Mouse (Mus musculus): ENCODE measurements around the gene Cybc1. TPM values are rescaled to one million over a fixed set of nuclear protein-coding genes. Genes with fewer than 3 reads are reported as not detected.

Cybc1 gene
- polyA plus RNA-seq, 1 experiment from 2014 or later, result 36.9 TPM

DNA sequence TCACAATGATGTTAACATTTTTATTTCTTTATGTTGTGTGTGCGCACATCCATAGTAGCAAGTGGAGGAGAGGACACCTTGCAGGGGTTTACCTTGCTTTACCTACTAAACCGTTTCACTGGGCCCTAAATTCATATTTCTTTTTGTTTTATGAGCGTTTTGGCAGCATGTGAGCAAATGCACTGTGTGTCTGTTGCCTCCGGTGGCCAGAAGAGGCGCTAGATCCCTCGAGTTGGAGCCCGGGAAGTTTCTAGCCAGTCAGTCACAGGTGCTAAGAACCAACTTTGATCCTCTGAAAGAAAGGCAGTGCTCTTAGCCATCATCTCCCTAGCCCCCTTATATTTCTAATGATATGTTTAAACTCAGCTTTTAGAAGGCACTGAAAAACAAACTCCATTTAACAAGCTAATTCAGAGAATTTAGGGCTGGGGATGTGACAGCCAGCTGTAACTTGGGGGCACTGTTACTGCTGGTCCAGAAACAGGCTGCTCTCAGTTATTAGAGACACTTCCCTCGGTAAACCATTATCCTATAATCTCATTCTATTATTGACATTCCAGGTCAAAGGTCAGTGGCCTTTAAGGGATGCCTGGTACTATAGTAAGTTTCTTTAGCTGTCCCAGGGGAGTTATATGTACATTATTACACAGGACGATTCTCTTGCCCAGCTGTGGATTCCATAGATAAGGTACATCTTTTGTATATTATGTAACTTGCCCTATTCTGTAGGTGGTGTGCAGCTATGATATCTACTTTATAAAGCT is 6.5 kb upstream of the Cybc1 start:
- Histone ChIP-seq H3K4me3 (0 out of 2 replicates have a peak overlapping the region, but pooled peaks have one; percentile 84), H3K27ac (replicated peaks) (peak overlapping the region; percentile 99), H3K4me2 (peak overlapping the region; percentile 56), H3K4me1 (replicated peaks) (peaks cover 34% of the 10 kb centered on the region), H3K9ac (no peak overlapping the region), H3K27me3 (no peaks in the 10 kb centered on the region), H3K36me3 (peaks cover 19% of the 10 kb centered on the region), H3K9me3 (no peaks in the 10 kb centered on the region)
- ATAC-seq (ENCODE audit: low read depth), result no peak
- 27% methylated on average over 9 of the region's 9 CpGs for WGBS

DNA sequence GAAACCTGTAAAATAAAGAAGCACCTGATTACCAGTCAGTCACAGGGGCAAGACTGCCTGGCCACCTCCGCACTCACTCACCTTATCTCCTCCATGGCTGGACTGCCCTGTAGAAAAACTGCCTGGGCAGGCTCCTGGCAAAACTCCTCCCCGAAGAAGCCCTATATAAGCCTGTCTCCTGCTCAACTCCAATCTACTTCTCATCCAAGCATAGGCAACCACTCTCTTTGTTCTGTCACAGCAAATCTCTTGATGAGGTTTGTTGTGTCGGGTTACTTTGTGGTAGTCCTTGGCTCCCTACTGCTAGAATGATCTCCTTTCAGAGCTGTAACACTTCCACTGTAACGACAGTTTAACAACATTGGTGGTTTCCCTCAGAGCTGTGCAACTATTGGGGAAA is 3.6 kb upstream of the Cybc1 start:
- Histone ChIP-seq H3K9ac (no peak overlapping the region), H3K36me3 (no peaks in the 10 kb centered on the region), H3K4me3 (no peak overlapping the region), H3K4me2 (no peak overlapping the region), H3K27me3 (no peaks in the 10 kb centered on the region), H3K27ac (replicated peaks) (no peak overlapping the region), H3K4me1 (replicated peaks) (peaks cover 27% of the 10 kb centered on the region), H3K9me3 (no peaks in the 10 kb centered on the region)
- ATAC-seq (ENCODE audit: low read depth), result no peak
- WGBS, result 30% methylated on average over 4 of the region's 4 CpGs

DNA sequence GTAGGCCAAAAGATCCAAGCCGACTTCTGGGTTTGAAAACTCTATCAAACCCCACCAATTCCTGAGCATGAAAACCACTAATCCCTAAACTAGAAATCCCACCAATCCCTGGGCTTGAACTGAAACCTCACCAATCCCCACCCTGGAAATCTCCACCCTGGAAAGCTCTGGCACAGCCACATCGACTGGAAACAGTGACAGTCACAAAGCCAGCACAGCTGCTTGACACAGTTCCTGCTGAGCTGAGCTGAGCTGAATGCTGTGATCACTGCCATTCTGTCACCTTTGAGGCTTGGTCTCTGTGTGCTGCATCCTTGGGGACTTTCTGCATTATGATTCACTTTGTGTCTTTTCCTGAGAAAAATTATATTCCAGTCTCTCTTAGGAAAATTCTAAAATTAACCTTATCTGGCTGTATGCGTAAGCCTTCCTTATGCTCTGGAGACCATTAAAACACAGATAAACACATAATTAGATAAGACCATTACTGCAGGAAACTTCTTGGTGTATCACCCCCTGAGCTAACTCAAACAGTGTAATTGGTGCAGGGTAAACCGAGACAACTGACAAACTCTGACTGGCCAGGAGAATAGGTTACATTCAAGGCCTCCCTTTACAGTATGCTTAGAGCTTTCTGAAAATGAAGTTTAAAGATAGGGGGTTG is 2.6 kb upstream of the Cybc1 start:
- Histone ChIP-seq H3K4me3 (no peak overlapping the region), H3K9ac (no peak overlapping the region), H3K36me3 (peaks cover 5% of the 10 kb centered on the region), H3K27ac (replicated peaks) (no peak overlapping the region), H3K9me3 (no peaks in the 10 kb centered on the region), H3K27me3 (no peaks in the 10 kb centered on the region), H3K4me1 (replicated peaks) (peaks cover 37% of the 10 kb centered on the region), H3K4me2 (no peak overlapping the region)
- 59% methylated on average over 4 of the region's 4 CpGs for WGBS
- ATAC-seq (ENCODE audit: low read depth), result no peak

DNA sequence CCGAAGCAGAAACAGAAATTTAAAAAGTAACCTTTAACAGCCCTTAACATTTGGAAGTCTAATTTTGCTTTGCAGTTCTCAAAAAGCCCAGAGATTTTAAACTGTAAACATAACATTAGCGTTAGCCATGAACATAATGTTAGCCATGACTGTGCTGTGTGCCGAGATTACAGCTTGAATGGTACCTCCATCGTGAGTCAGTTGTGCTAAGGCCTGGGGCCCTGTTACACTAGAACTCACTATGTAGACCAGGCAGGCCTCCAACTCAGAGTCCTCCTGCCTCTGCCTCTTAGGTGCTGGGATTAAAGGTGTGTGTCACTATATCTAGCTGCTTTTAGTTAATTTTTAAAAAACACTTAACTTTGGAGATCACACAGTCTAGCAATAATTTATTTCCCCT is 2.1 kb upstream of the Cybc1 start:
- H3K36me3 ChIP-seq, result peaks cover 11% of the 10 kb centered on the region
- no peak for ATAC-seq (ENCODE audit: low read depth)
- H3K4me3 ChIP-seq, result no peak overlapping the region

DNA sequence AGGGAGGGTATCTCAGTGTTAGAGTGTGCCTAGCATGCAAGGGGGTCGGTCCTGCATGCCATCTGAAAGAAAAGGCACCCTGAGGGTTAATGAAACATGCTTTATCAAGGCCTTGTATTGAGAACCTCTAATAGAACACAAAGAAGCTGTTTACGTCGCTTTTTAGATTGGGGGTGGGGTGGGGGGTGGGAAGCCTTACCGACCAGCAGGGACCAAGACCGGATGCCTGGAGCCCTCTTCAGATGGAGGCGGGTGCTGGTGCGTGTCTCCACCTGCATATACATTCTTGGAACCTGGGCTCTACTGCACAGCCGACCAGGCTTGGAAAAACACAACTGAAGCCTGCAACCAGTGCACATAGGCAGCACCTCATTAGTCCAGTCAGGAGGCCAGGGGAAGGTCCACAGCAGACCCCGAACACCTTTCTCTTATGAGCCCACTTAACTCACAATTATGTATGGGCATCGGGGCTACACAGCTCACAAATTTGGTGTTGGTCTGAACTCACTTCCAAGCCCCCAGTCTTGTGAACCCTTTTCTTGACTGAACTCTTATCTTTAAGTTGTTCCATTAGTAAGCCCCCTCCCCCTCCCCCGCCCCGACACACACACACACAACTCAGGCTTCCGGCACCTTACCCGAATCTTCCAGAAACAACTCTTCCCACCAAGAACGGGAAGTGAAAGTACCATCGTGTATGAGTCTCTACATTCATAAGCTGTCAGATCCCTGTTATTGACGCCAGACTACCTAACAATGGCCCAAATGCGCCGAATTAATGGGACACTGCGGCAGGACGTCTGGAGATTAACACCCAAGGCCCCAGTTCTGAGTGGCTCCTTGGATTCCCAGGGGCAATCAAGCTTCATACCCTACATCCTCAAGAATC is 749 bp downstream of the Cybc1 start:
- Histone ChIP-seq H3K4me1 (replicated peaks) (peaks cover 29% of the 10 kb centered on the region), H3K36me3 (peaks cover 39% of the 10 kb centered on the region), H3K4me2 (peak overlapping the region; percentile 92), H3K9me3 (no peaks in the 10 kb centered on the region), H3K9ac (peak overlapping the region; percentile 81), H3K4me3 (peak overlapping the region; percentile 82), H3K27ac (replicated peaks) (peak overlapping the region; percentile 79), H3K27me3 (no peaks in the 10 kb centered on the region)
- 28% methylated on average over 21 of the region's 21 CpGs for WGBS
- ATAC-seq (ENCODE audit: low read depth), result peak; percentile 27; the same call in 1 of the 2 replicates

More for the DNA sequence above, 2.1 kb upstream of the Cybc1 start:
- Histone ChIP-seq H3K27me3 (no peaks in the 10 kb centered on the region), H3K27ac (replicated peaks) (no peak overlapping the region), H3K9ac (no peak overlapping the region), H3K9me3 (no peaks in the 10 kb centered on the region), H3K4me2 (no peak overlapping the region), H3K4me1 (replicated peaks) (peaks cover 34% of the 10 kb centered on the region)
- WGBS, result 89% methylated on average over 4 of the region's 4 CpGs

DNA sequence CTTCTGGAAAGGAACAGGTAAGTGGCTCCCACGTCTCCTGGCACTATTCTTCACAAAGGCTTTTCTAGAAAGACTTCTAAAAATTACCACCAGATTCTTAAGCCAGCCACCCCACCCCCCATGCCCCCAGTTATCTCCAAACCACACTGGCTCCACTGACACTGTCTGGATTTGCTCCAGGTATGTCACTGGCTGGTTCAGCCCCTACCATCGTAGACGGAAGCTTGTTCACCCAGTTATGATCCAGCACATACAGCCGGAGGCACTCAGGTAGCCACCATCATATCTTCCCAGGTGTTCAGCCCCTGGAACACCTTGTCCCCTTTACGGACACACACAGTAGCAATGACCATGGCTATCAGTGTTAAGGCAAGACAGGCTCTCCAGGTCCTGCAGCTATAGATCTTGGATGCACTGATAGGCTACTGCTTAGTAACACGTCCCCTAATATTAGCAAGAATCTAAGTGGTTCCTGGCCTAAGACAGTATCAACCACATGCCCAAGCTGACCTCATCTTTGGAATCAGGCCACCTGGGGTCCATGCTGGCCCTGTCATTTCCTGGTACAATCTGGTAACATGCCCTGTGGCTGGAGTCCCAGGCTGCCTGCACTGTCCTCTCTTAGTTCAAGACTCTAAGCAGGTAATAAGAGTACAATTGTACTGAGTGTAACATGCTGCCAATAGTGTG is 7.7 kb downstream of the Cybc1 start:
- WGBS, result 91% methylated on average over 6 of the region's 6 CpGs
- H3K27ac ChIP-seq (replicated peaks), result no peak overlapping the region
- ATAC-seq (ENCODE audit: low read depth), result no peak
- no peaks in the 10 kb centered on the region for H3K4me1 ChIP-seq (replicated peaks)
- H3K36me3 ChIP-seq, result peaks cover 94% of the 10 kb centered on the region
- H3K4me2 ChIP-seq, result no peak overlapping the region
- no peaks in the 10 kb centered on the region for H3K9me3 ChIP-seq
- H3K27me3 ChIP-seq, result no peaks in the 10 kb centered on the region
- no peak overlapping the region for H3K9ac ChIP-seq
- H3K4me3 ChIP-seq, result no peak overlapping the region

DNA sequence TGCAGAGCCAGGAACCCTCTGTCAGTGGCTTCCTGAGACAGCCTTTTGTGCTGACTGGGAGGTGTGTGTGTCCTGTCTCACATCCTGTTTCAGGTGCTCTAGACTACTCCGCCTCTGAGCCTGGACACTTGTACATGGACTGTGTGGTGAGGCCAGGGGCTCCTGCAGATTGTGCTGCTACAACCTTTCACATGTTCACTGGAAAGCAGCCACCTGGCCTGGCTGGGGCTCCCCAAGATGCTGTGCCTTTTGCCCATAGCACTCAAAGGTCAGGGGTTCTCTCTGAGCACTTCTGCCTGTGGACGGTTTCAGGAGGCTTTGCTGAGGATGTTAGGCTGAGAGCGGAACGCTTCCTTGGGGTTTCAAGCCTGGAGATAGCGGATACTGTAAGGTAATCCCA is 8.4 kb downstream of the Cybc1 start:
- no peak overlapping the region for H3K9ac ChIP-seq
- no peak overlapping the region for H3K4me3 ChIP-seq

DNA sequence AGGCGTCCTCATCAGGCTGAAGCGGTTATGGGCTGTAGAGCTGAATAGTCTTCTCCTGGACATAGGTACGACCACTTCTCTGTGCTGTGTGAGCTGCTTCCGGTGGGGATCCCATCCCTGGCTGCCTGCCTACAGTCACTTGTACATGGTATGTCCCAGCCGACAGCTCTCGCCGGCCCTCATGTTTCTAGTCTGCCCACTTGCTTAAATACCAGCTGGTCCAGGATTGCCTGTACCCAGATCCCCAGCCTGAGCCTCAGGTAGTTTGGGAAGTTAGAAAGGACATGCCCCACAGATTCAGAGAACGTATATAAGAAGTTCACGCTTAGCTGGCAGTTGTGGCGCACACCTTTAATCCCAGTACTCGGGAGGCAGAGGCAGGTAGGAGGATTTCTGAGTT is 9.3 kb downstream of the Cybc1 start:
- no peaks in the 10 kb centered on the region for H3K4me1 ChIP-seq (replicated peaks)

More for the DNA sequence above, 8.4 kb downstream of the Cybc1 start:
- ATAC-seq (ENCODE audit: low read depth), result no peak
- Histone ChIP-seq H3K4me1 (replicated peaks) (no peaks in the 10 kb centered on the region), H3K9me3 (no peaks in the 10 kb centered on the region), H3K4me2 (no peak overlapping the region), H3K27me3 (no peaks in the 10 kb centered on the region), H3K27ac (replicated peaks) (no peak overlapping the region), H3K36me3 (peaks cover 89% of the 10 kb centered on the region)
- 91% methylated on average over 5 of the region's 5 CpGs for WGBS

DNA sequence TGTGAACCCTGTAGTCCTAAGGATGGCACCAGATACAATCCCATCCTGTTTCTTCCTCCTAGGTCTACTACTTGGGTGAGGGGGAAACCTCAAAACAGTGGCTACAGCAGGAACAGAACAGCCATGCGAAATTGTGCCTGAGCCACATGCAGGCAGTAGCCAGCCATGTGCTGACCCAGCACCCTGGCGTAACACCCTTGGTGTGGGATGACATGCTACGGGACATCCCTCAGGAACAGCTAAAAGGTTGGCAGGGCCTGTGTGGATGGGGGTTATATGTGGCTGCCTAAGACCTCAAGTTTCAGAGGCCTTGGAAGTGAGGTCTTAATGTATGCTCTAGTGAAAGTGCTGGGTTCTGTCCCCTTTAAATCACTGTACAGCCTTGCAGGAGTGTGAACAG is 12.3 kb downstream of the Cybc1 start:
- ATAC-seq (ENCODE audit: low read depth), result no peak
- Histone ChIP-seq H3K4me1 (replicated peaks) (no peaks in the 10 kb centered on the region), H3K4me3 (no peak overlapping the region), H3K4me2 (no peak overlapping the region), H3K9ac (no peak overlapping the region), H3K36me3 (peaks cover 57% of the 10 kb centered on the region), H3K9me3 (no peaks in the 10 kb centered on the region), H3K27me3 (no peaks in the 10 kb centered on the region), H3K27ac (replicated peaks) (no peak overlapping the region)
- 95% methylated on average over 3 of the region's 3 CpGs for WGBS

More for the DNA sequence above, 9.3 kb downstream of the Cybc1 start:
- Histone ChIP-seq H3K4me2 (no peak overlapping the region), H3K27ac (replicated peaks) (no peak overlapping the region), H3K9ac (no peak overlapping the region), H3K9me3 (no peaks in the 10 kb centered on the region), H3K36me3 (peaks cover 84% of the 10 kb centered on the region), H3K4me3 (no peak overlapping the region), H3K27me3 (no peaks in the 10 kb centered on the region)
- 94% methylated on average over 11 of the region's 11 CpGs for WGBS
- ATAC-seq (ENCODE audit: low read depth), result no peak

DNA sequence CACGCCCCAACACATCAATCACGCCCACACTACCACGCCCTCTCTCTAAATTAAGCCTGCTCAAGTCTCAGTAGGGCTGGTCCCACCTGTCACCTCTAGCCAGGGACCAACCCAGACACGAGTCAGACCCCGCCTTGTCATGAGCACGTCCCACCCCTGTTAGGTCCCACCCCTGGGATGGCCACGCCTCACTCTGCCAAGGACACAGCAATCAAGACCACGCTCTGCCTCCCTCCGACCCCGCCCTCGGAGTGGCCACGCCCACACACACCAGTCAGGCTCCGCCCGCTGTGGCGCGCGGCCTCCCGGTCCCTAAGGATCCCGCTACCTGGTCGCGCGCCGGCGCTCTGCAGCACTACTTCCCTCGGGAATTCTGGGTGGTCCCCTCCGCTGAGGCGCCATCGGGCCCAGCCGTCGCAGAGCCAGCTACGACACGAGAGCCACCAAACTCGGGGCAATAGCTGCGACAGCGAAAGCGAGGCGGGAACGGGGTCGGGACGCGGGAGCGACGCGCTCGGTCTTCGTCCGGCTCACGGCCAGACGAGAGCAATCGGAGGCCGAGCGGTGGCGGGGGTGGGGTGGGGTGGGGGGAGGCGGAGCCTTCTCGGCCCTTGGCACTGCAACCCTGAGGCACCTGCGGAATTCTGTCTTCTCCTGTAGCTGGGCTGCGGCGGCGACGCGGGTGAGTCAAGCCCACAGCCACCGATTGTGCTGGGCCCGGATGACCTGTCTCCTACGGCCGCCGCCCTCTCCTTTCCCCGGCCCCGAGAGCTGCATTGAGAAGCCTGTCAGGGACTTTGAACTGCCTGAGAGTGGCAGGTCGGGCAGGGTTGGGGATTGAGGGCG is 24.7 kb downstream of the Cybc1 start, which contains the start of the genes Hexdc and Ogfod3:
Hexdc (plus strand) TSS at position 273 of the 846 bp plus-strand sequence.
Ogfod3 (minus strand) TSS at position 551 of the 846 bp plus-strand sequence.
- peaks cover 16% of the 10 kb centered on the region for H3K4me1 ChIP-seq (replicated peaks)

DNA sequence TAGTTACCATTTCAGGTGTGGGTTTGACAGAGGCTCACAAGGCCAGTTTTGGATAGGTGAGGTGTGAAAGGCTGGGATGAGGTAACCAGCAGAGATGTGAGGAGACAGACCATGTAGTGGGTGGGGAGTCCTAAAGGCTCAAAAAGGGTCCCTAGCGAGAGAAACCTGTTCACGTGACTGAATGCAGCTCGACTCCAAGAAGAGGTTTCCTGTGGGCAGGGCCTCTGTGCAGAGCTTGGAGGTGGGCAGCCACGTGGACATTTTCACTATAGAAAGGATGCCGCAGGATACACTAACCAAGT is 25.3 kb downstream of the Cybc1 start:
- peak overlapping the region; percentile 76 for H3K4me2 ChIP-seq
- H3K27me3 ChIP-seq, result no peaks in the 10 kb centered on the region
- peaks cover 16% of the 10 kb centered on the region for H3K4me1 ChIP-seq (replicated peaks)
- no peaks in the 10 kb centered on the region for H3K9me3 ChIP-seq
- H3K36me3 ChIP-seq, result 0 out of 2 replicates have a peak, but pooled peaks cover 12% of the 10 kb centered on the region
- H3K4me3 ChIP-seq, result peak overlapping the region; percentile 75
- ATAC-seq (ENCODE audit: low read depth), result no peak
- WGBS, result 0% methylated on average over 5 of the region's 5 CpGs
- H3K9ac ChIP-seq, result peak overlapping the region; percentile 86
- H3K27ac ChIP-seq (replicated peaks), result peak overlapping the region; percentile 88

More for the DNA sequence above, 24.7 kb downstream of the Cybc1 start, which contains the start of the genes Hexdc and Ogfod3:
- WGBS, result under 1% methylated on average over 70 of the region's 70 CpGs
- Histone ChIP-seq H3K27me3 (no peaks in the 10 kb centered on the region), H3K9ac (peak within 1 kb of the TSS; percentile 86), H3K36me3 (0 out of 2 replicates have a peak, but pooled peaks cover 13% of the 10 kb centered on the region), H3K27ac (replicated peaks) (peak within 1 kb of the TSS; percentile 88), H3K9me3 (no peaks in the 10 kb centered on the region), H3K4me3 (peak within 1 kb of the TSS; percentile 75), H3K4me2 (peak within 1 kb of the TSS; percentile 76)
- peak; percentile 97 for ATAC-seq (ENCODE audit: low read depth)

All from neural tube, embryonic 13.5 days (tissue).